Mouse (Mus musculus) olfactory bulb, adult 2 months (tissue): ENCODE data around the gene Cemip2.

Experiments
- CTCF ChIP-seq: fragments of 200-500 bp; IDR thresholded peaks from 2 replicates; pipeline ENCODE4 v1.5.1; 2012; ENCODE audit warnings: low read depth, mild to moderate bottlenecking, low read length, moderate library complexity; ENCODE audit not compliant: insufficient read depth
- POLR2A ChIP-seq: fragments of 200-500 bp; IDR thresholded peaks from 2 replicates; pipeline ENCODE4 v1.6.1; 2012; ENCODE audit warnings: mild to moderate bottlenecking, low read depth, low read length, moderate library complexity; ENCODE audit not compliant: insufficient read depth

- no peak for TF ChIP-seq POLR2A
- TF ChIP-seq CTCF = no peak
Observed at GRCm38 (mm10) chr19:21818021-21818725, 40.0 kb downstream of the Cemip2 start.
